Comparison of ENCODE assay signal across 9 mouse cellular contexts in the genomic region with DNA sequence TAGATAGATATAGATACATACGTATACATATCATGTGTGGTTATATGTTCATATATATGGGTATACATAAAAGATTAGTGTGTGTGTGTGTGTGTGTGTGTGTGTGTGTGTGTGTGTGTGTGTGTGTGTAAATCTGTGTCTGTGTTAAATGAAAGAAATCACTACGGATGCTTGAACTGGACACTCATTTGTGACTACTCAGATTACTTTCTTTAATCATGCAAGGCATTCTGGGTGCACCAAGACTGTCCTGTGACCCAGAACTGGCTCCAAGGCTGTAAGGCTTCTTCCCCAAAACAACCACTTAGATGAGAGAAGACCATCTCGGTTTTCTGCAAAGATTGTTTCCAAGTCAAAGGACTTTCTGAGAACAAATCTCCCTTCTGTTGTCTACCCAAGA. TPM values are rescaled to one million over a fixed set of nuclear protein-coding genes. Genes with fewer than 3 reads are reported as not detected.
A peak's percentile ranks its signal among the peaks of the same experiment; 100 is the strongest.
DNase-seq lines count a peak whose midpoint lies in the region; ATAC-seq and TF ChIP-seq lines count a peak whose summit lies in the region.
"Not testable (repeated sequence)": the region's sequence is repeated elsewhere in the genome, so short reads cannot be mapped to it uniquely, and the experiment has no call there.
"Had no signal": no experiment of that assay in that cellular context is flagged by ENCODE, and none has a peak within 500 bp of the region (broad histone marks: within the 10 kb centered on the region; RNA-seq: fewer than 3 reads in every experiment).

No protein-coding gene starts in this region.

- TF ChIP-seq EP300 in stomach, postnatal 0 days (optimal IDR thresholded peaks at IDR 0.05), result not testable (repeated sequence)

- not testable (repeated sequence) for H3K36me3 ChIP-seq in limb, embryonic 11.5 days (ENCODE audit: control insufficient read depth, insufficient read depth, low read length); stomach, postnatal 0 days (ENCODE audit: control insufficient read depth, insufficient read depth, low read length)

- peak; percentile 20 for DNase-seq in NIH3T3 (ENCODE audit: low read depth)
- peak; percentile 46 for DNase-seq in embryo, embryonic 9.5 days (ENCODE audit: extremely low spot score)
- peak; percentile 17 for DNase-seq in gastrocnemius, postnatal 10 days
- peak; percentile 19 for DNase-seq in kidney, adult 9 months
- DNase-seq in limb, embryonic 11.5 days (ENCODE audit: low spot score), result peak; percentile 65
- DNase-seq in natural killer cell, adult 2 months (ENCODE audit: low spot score in 2 of 2), result peak; percentile 34 to 35
- peak; percentile 33 for DNase-seq in stomach, postnatal 0 days (ENCODE audit: low spot score)

- H3K27me3 ChIP-seq in limb, embryonic 11.5 days (ENCODE audit: control insufficient read depth, insufficient read depth, low read length), result peaks cover 25% of the 10 kb centered on the region
- not testable (repeated sequence) for H3K27me3 ChIP-seq in stomach, postnatal 0 days (ENCODE audit: control insufficient read depth, insufficient read depth, low read length)

- H3K4me3 ChIP-seq in limb, embryonic 11.5 days (ENCODE audit: low read depth, low read length); stomach, postnatal 0 days (ENCODE audit: low read depth, low read length): not testable (repeated sequence)

- ATAC-seq in limb, embryonic 11.5 days (ENCODE audit: insufficient number of reproducible peaks, low FRiP score, low TSS enrichment, low read depth); stomach, postnatal 0 days (ENCODE audit: low FRiP score, low TSS enrichment): not testable (repeated sequence)

- WGBS in limb, embryonic 11.5 days, result 64% methylated on average over 3 of the region's 3 CpGs
- WGBS in stomach, postnatal 0 days, result 57% methylated on average over 3 of the region's 3 CpGs

- H3K9ac ChIP-seq in limb, embryonic 11.5 days (ENCODE audit: low read length); stomach, postnatal 0 days (ENCODE audit: low read length): not testable (repeated sequence)

- not testable (repeated sequence) for H3K4me1 ChIP-seq in limb, embryonic 11.5 days (ENCODE audit: control insufficient read depth, insufficient read depth, low read length); stomach, postnatal 0 days (replicated peaks; ENCODE audit: control insufficient read depth, insufficient read depth)

- H3K9me3 ChIP-seq in limb, embryonic 11.5 days (ENCODE audit: control insufficient read depth, low read length); stomach, postnatal 0 days (ENCODE audit: control insufficient read depth, low read length): not testable (repeated sequence)

- not testable (repeated sequence) for H3K27ac ChIP-seq in limb, embryonic 11.5 days (replicated peaks; ENCODE audit: low read depth, low read length); stomach, postnatal 0 days (replicated peaks)

- H3K4me2 ChIP-seq in limb, embryonic 11.5 days (ENCODE audit: low read depth, severe bottlenecking); stomach, postnatal 0 days (replicated peaks; ENCODE audit: low read depth): not testable (repeated sequence)

- TF ChIP-seq CTCF in stomach, postnatal 0 days (IDR thresholded peaks at IDR 0.05; ENCODE audit: low read depth), result not testable (repeated sequence)

RNA-seq across cellular contexts. Expression of a gene that starts 4.8 kb away (rescaled TPM):
- 1 to 10 TPM; 9.3 to 9.4 TPM for total RNA-seq in gastrocnemius, postnatal 10 days (2021)
- polyA plus RNA-seq in limb, embryonic 11.5 days (2014; fragmentation: Nextera tagmentation; extraction: Ambion mirVana), result 4.0 and 4.7 TPM in 2 replicates
- polyA plus RNA-seq in stomach, postnatal 0 days (2015; fragmentation: Nextera tagmentation; extraction: Ambion mirVana), result 17.9 and 21.0 TPM in 2 replicates
- polyA plus RNA-seq: erythroblast, embryonic 14.5 days had no signal

RNA-seq across cellular contexts. Expression of a gene that starts 44.2 kb away (rescaled TPM):
- 1 to 10 TPM; 1.2 to 1.8 TPM for total RNA-seq in gastrocnemius, postnatal 10 days (2021)
- polyA plus RNA-seq in limb, embryonic 11.5 days (2014; fragmentation: Nextera tagmentation; extraction: Ambion mirVana), result 0.96 and 1.7 TPM in 2 replicates
- 3.7 and 4.0 TPM in 2 replicates for polyA plus RNA-seq in stomach, postnatal 0 days (2015; fragmentation: Nextera tagmentation; extraction: Ambion mirVana)

RNA-seq across cellular contexts. Expression of a gene that starts 50.8 kb away (rescaled TPM):
- total RNA-seq in gastrocnemius, postnatal 10 days (2021), result under 1 TPM; 0.19 to 0.41 TPM
- polyA plus RNA-seq in limb, embryonic 11.5 days (2014; fragmentation: Nextera tagmentation; extraction: Ambion mirVana), result 0.26 and 0.27 TPM in 2 replicates
- polyA plus RNA-seq in stomach, postnatal 0 days (2015; fragmentation: Nextera tagmentation; extraction: Ambion mirVana), result 1.1 and 1.2 TPM in 2 replicates
- polyA plus RNA-seq: erythroblast, embryonic 14.5 days; testis, adult 2 months had no signal
